Mouse (Mus musculus) hindbrain, embryonic 11.5 days (tissue): ENCODE data around the gene Ptp4a2. TPM values are rescaled to one million over a fixed set of nuclear protein-coding genes. Genes with fewer than 3 reads are reported as not detected.
A peak's percentile ranks its signal among the peaks of the same experiment; 100 is the strongest.

ENCODE experiments used
- ATAC-seq: fragments of 200-750 bp; cut with Nextera tagmentation; 2 replicates; pipeline ENCODE4 v1.8.0; 2017; ENCODE audit warnings: mild to moderate bottlenecking, moderate TSS enrichment, moderate library complexity; ENCODE audit not compliant: low FRiP score
- DNase-seq: peaks from one replicate; pipeline ENCODE4 v3.0.0-alpha.2; 2015; ENCODE audit warnings: low spot score
- H3K27ac ChIP-seq: fragments of 300-500 bp; sonication (generic); 2 replicates; pipeline ENCODE4 v1.5.1; 2014; ENCODE audit warnings: mild to moderate bottlenecking, low read depth, low read length
- H3K27me3 ChIP-seq: fragments of 300-500 bp; sonication (generic); 2 replicates; pipeline ENCODE4 v1.6.1; 2014; ENCODE audit warnings: mild to moderate bottlenecking, low read length, moderate library complexity, mixed read lengths; ENCODE audit not compliant: control insufficient read depth, insufficient read depth
- H3K36me3 ChIP-seq: fragments of 300-500 bp; sonication (generic); 2 replicates; pipeline ENCODE4 v1.6.1; 2014; ENCODE audit warnings: mild to moderate bottlenecking, low read length, moderate library complexity, mixed read lengths; ENCODE audit not compliant: control insufficient read depth, insufficient read depth
- H3K4me1 ChIP-seq: fragments of 300-500 bp; sonication (generic); replicated peaks from 2 replicates; pipeline ENCODE4 v1.6.1; 2014; ENCODE audit warnings: low read length, mixed read lengths; ENCODE audit not compliant: control insufficient read depth, insufficient read depth
- H3K4me2 ChIP-seq: fragments of 300-500 bp; sonication (generic); replicated peaks from 2 replicates; pipeline ENCODE4 v1.6.1; 2014; ENCODE audit warnings: mild to moderate bottlenecking, low read depth, low read length
- H3K4me3 ChIP-seq: fragments of 300-500 bp; sonication (generic); 2 replicates; pipeline ENCODE4 v1.5.1; 2014; ENCODE audit warnings: low read depth, low read length
- H3K9ac ChIP-seq: fragments of 300-500 bp; sonication (generic); 2 replicates; pipeline ENCODE4 v1.6.1; 2014; ENCODE audit warnings: low read depth, low read length
- H3K9me3 ChIP-seq: fragments of 300-500 bp; sonication (generic); 2 replicates; pipeline ENCODE4 v1.6.1; 2016; ENCODE audit warnings: low read length; ENCODE audit not compliant: control insufficient read depth
- WGBS: fragments of 180-500 bp; shearing (Covaris S2); extraction: QIAGEN DNeasy Blood & Tissue Kit; methylation state at CpG from one replicate; pipeline ENCODE4 v1.1.7; 2014; 5-methylcytosine and 5-hydroxymethylcytosine counted together
- polyA plus RNA-seq: library from polyadenylated mRNA; unstranded; fragments of >200 nt; fragmentation: Nextera tagmentation; extraction: Ambion mirVana; gene quantifications from 2 replicates; pipeline ENCODE4 v1.2.1, GENCODE M21; 2014

Gene Ptp4a2
- polyA plus RNA-seq, 1 experiment from 2014 or later, result 307 TPM

DNA sequence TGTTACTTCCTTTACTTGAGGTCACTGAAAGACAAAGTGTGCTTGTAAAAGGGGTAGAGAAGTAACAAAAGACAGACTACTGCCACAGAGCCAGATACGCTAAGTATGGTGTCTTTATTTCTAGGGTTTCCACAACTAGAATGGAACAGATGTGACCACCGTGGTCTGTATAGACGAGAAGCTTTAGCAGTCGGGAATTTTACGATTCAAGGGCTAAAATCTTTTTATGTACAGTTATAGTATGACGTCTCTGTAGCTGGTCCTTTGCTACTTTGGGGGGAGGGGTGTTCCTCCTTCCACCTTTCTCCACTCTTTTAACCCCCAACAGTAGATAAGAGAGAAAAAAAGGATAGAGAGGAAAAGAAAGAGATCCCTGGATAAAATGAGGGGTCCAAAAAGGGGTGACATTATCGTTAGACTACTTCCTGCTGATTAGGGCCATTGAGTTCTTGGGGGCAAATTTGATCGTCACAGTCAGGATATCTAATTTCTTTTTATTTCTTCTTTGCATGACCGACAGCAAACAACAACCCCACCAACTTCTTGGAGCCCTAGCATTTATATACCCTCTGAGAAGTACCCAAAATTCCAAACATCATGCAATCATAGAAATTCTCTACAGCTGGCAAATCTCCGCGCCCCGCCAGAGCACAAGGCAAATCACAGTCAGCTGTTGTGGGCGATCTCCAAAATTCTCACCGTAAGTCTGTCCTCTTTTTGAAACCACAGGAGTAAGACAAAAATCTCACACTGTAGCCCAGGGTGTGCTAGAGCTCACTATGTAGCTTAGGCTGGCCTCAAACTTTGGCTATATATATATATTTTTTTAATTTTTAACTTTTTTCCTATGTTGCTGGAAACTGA lies 818 bp downstream of the Ptp4a2 start:
- ATAC-seq, result no peak
- no peaks in the 10 kb centered on the region; the same call in 1 of the 2 replicates for H3K4me1 ChIP-seq
- H3K9me3 ChIP-seq, result no peaks in the 10 kb centered on the region
- no peaks in the 10 kb centered on the region for H3K36me3 ChIP-seq
- no peak overlapping the region for H3K4me3 ChIP-seq
- H3K9ac ChIP-seq, result no peak overlapping the region
- DNase-seq, result no peak
- H3K27ac ChIP-seq, result no peak overlapping the region
- 89% methylated on average over 14 of the region's 14 CpGs for WGBS
- H3K4me2 ChIP-seq, result no peak overlapping the region
- H3K27me3 ChIP-seq, result peaks cover 2% of the 10 kb centered on the region; the same call in 1 of the 2 replicates

DNA sequence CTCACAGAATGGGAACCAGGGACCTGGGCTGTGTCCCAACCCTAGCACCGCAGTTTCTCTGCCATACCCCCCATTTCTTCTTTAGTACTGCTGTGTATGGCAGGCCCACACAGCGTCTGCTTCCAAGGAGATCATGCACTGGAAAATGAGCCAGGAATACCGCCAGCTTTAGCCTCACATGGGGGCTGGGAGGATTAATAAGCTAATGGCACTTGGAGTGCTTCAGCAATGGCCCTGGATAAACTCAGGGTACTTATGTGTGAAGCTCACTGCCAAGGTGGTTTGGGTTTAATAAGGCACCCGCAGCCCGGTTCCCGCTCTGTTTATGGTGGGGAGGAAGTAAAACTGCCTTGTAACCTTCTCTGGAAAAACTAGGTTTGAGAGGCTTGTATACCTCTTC lies 6.6 kb downstream of the Ptp4a2 start:
- Histone ChIP-seq H3K27me3 (no peaks in the 10 kb centered on the region), H3K9ac (no peak overlapping the region), H3K4me1 (0 out of 2 replicates have a peak, but pooled peaks cover 3% of the 10 kb centered on the region), H3K4me3 (no peak overlapping the region), H3K9me3 (no peaks in the 10 kb centered on the region), H3K27ac (no peak overlapping the region), H3K36me3 (no peaks in the 10 kb centered on the region), H3K4me2 (no peak overlapping the region)
- 78% methylated on average over 6 of the region's 6 CpGs for WGBS
- no peak for DNase-seq
- ATAC-seq, result no peak

DNA sequence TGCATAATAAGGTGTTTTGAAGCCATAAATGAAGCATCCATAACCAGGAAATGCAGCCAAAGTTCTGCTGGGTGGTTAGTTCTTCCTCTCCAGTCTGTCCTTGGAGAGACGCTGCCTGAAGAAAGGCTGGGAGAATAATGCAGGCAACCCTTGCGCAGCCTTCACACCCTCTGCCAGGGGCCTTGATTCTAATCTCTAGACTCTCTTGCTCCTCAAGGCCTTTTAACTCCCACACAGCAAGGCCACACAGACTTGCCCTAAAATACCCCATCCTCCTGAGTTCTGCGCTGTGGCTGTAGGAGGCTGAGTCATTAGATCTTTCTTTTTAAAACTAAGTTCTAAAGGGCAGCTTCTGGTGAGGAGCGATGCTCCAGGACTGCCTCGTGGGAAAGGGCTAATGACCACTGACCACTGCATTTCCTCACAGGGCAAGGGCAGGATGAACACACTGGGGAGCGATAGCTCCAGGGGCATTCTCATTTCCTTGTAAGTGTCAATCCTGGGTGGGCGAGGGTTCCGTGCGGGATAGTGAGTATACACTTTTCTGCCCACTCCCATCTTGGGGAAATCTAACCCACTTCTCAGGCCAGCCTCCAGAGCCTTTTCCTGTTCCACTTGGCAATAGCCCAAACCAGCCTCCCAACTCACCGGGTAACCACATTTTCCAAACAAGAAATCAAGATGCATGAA lies 7.6 kb downstream of the Ptp4a2 start:
- no peak overlapping the region for H3K4me3 ChIP-seq
- 0 out of 2 replicates have a peak, but pooled peaks cover 5% of the 10 kb centered on the region for H3K4me1 ChIP-seq
- H3K4me2 ChIP-seq, result no peak overlapping the region
- ATAC-seq (no peak), DNase-seq (no peak)
- no peaks in the 10 kb centered on the region for H3K27me3 ChIP-seq
- no peak overlapping the region for H3K9ac ChIP-seq
- no peaks in the 10 kb centered on the region for H3K9me3 ChIP-seq
- no peak overlapping the region for H3K27ac ChIP-seq
- no peaks in the 10 kb centered on the region for H3K36me3 ChIP-seq
- 75% methylated on average over 10 of the region's 10 CpGs for WGBS

DNA sequence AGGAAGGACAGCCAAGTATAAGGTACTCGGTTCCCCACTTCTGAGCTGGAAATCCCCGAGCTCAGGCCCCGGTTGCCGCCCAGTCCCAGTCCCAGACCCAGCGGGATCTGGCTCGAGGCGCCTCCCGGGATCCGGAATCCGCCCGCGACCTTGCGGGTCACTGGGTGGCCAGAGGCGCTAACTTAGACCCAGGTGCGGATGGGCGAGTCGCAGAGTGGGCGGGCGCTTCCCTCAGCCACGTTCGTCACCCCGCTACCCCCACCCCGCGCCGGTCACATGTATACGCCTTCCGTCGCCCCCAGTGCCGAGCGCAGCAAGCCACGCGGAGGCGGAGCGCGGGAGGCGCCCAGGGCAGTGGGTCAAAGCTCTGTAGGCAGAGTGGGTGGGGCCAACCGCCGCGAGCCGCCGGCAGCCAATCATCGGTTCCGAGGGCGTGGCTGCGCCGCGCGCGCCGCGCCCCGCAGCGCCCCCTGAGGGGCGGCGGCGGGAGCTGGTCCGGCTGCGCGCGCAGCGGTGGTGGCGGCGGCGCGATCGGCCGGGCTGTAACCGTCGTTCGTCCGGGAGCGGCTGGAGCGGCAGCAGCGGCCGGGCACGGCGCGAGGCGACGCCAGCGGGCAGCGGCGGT lies 8.8 kb downstream of the Ptp4a2 start:
- Histone ChIP-seq H3K27ac (peak overlapping the region; percentile 90), H3K36me3 (no peaks in the 10 kb centered on the region), H3K27me3 (no peaks in the 10 kb centered on the region), H3K4me3 (peak overlapping the region; percentile 77), H3K9me3 (no peaks in the 10 kb centered on the region), H3K4me1 (0 out of 2 replicates have a peak, but pooled peaks cover 5% of the 10 kb centered on the region), H3K4me2 (peak overlapping the region; percentile 80), H3K9ac (peak overlapping the region; percentile 94)
- ATAC-seq (peak; percentile 96), DNase-seq (peak; percentile 96)
- under 1% methylated on average over 51 of the region's 83 CpGs for WGBS

DNA sequence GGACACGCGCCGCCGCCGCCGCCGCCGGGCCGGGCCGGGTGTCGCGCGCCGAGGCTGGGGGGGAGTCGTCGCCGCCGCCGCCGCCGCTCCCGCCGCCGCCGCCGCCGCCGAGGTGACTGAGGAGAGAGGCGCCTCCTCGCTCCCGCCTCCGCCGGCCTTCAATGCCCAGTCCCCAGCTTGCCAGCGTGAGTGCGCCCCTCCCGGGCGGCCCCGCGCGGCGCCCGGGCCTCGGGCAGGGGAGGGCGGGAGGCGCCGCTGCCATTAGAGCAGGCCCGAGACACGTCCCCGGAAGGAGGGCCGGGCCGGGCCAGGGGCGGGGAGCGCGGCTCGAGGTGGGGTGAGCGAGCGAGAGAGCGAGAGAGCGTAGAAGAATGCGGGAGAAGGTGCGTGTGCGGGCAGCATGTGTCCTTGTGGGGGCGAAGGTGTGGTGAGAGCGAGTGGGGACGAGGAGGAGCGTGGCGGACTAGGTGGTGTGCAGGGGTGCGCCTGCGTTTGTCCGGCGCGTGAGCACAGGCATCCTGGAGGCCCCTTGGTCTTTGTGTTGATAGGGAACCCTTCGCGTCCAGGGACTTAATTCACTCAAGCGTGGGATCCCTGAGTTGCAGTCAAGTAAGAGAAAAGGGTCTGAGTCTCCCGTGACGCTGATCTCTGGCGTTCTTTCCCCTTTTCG lies 9.5 kb downstream of the Ptp4a2 start:
- Histone ChIP-seq H3K27me3 (no peaks in the 10 kb centered on the region), H3K4me2 (peak overlapping the region; percentile 80), H3K27ac (peak overlapping the region; percentile 90), H3K4me3 (peak overlapping the region; percentile 77), H3K9me3 (no peaks in the 10 kb centered on the region), H3K9ac (peak overlapping the region; percentile 94), H3K36me3 (no peaks in the 10 kb centered on the region), H3K4me1 (0 out of 2 replicates have a peak, but pooled peaks cover 5% of the 10 kb centered on the region)
- ATAC-seq (peak; percentile 78), DNase-seq (peak; percentile 79)
- under 1% methylated on average over 50 of the region's 79 CpGs for WGBS

DNA sequence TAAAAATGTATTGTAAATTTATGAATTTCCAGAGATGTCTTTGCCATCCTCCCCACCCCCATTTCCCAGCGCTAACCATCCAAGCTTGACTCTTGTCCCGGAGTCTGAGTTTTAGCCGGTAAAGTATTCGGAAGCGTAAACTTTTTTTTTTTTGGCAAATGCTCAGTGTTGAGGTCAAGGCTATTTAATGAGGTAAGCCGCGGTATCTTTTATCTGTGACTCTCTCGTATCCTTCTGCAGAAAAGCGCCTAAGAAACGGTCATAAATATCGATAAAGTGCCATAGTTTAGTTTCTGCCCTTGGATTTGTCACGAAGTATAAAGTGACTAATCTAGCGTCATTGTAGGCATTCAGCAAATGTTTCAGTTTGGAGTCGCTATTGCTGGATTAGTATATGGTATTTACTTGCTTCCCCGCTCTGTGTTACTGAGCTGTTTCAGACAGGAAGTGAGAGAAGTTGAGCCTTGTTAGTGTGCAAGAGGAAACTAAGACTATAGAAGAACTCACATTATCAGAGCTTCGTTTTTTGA lies 10.1 kb downstream of the Ptp4a2 start:
- H3K9me3 ChIP-seq, result no peaks in the 10 kb centered on the region
- DNase-seq (no peak), ATAC-seq (no peak)
- H3K27ac ChIP-seq, result peak overlapping the region; percentile 90; the same call in 1 of the 2 replicates
- H3K4me1 ChIP-seq, result 0 out of 2 replicates have a peak, but pooled peaks cover 5% of the 10 kb centered on the region
- peak overlapping the region; percentile 94 for H3K9ac ChIP-seq
- H3K36me3 ChIP-seq, result no peaks in the 10 kb centered on the region
- 3% methylated on average over 16 of the region's 16 CpGs for WGBS
- H3K4me3 ChIP-seq, result peak overlapping the region; percentile 77
- no peaks in the 10 kb centered on the region for H3K27me3 ChIP-seq
- peak overlapping the region; percentile 80 for H3K4me2 ChIP-seq

DNA sequence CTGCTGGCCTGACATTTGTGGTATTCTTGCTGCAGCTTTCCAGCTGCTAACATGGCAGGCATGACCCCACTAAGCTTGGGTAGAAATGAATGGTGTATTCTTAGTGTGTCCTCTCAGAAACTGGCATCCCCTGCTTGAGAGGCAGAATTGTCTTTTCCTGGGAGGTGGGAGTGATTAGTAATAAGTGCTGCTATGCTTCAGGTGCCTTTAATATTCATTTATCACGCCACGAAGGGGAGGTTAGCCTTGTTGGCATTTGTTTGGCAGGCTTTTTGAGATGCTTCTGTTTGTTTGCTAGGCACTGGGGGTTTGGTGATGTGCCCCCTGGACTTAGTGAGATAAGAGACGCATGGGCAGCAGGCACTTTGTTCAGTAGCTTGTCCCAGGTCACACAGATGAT lies 11.3 kb downstream of the Ptp4a2 start:
- Histone ChIP-seq H3K4me1 (0 out of 2 replicates have a peak, but pooled peaks cover 5% of the 10 kb centered on the region), H3K27ac (no peak overlapping the region), H3K9ac (peak overlapping the region; percentile 2; the same call in 1 of the 2 replicates), H3K4me2 (no peak overlapping the region; the same call in 1 of the 2 replicates), H3K9me3 (no peaks in the 10 kb centered on the region), H3K4me3 (no peak overlapping the region), H3K27me3 (no peaks in the 10 kb centered on the region), H3K36me3 (no peaks in the 10 kb centered on the region)
- DNase-seq, result no peak
- no peak for ATAC-seq
- 69% methylated on average over 3 of the region's 3 CpGs for WGBS
